ENCODE assay signal across 10 mouse cellular contexts in the genomic region with DNA sequence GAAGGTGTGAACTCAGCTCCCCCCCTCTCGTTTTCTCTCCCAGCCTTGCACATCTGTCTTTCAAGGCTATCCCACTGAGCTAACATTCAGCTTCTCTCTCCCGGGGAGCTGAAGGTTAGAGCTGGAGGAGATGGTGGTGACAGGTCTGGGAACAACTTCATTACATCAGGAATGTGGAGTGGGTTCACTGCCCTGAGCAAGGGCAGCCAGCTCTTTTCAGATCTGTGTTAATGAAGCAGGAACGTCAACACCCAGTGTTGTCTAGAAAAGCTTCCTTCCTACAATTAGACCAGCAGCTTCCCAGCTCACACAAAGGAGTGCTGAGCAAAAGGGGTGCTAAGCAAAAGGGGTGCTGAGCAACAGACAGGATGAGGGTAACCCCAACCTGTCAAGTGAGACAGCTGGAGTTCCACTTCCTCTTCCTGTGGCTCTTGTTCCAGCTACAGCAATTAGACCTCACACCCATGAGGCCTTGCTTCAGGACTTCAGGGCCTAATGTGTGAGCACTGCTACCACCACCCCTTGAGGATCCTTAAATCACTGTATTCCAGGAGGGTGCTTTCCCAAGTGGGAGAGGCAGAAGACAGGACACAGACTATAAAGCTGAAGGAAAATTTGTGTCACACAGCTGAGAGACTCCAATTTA. TPM values are rescaled to one million over a fixed set of nuclear protein-coding genes. Genes with fewer than 3 reads are reported as not detected.
DNase-seq lines count a peak whose midpoint lies in the region; ATAC-seq and TF ChIP-seq lines count a peak whose summit lies in the region.
"Had no signal": no experiment of that assay in that cellular context is flagged by ENCODE, and none has a peak within 500 bp of the region (broad histone marks: within the 10 kb centered on the region; RNA-seq: fewer than 3 reads in every experiment).

No protein-coding gene starts in this region.

- no peak overlapping the region for H3K9ac ChIP-seq in liver, postnatal 0 days (replicated peaks)
- no peak overlapping the region for H3K9ac ChIP-seq in forebrain, postnatal 0 days

- no peak for TF ChIP-seq CTCF in liver, postnatal 0 days (IDR thresholded peaks at IDR 0.05; ENCODE audit: low read depth)
- TF ChIP-seq CTCF in forebrain, postnatal 0 days (IDR thresholded peaks at IDR 0.05; ENCODE audit: low read depth) = no peak

- no peaks in the 10 kb centered on the region for H3K27me3 ChIP-seq in liver, postnatal 0 days (ENCODE audit: insufficient read depth, low read length)
- no peaks in the 10 kb centered on the region for H3K27me3 ChIP-seq in forebrain, postnatal 0 days (ENCODE audit: insufficient read depth, low read length)

- no peak overlapping the region for H3K4me3 ChIP-seq in liver, postnatal 0 days (ENCODE audit: low read depth, low read length)
- no peak overlapping the region for H3K4me3 ChIP-seq in forebrain, postnatal 0 days (ENCODE audit: low read depth, low read length)

- DNase-seq in liver, postnatal 0 days = no peak
- DNase-seq in liver = no peak
- DNase-seq in ZHBTc4 (ENCODE audit: low read depth, low spot score) = peak; percentile 83
- DNase-seq in forebrain, postnatal 0 days = no peak
- DNase-seq in thymus, postnatal 0 days (ENCODE audit: low spot score) = peak; percentile 73
- DNase-seq in right cerebral cortex, postnatal 14 days = no peak
- DNase-seq in lung, postnatal 14 days = no peak
- DNase-seq: adrenal gland, adult 2 months; cerebellum, postnatal 25 days; kidney, postnatal 36 days had no signal

- H3K27ac ChIP-seq in liver, postnatal 0 days (ENCODE audit: low read depth) = peak overlapping the region; percentile 6; the same call in 1 of the 2 replicates
- no peak overlapping the region for H3K27ac ChIP-seq in forebrain, postnatal 0 days (ENCODE audit: low read depth, low read length)

- WGBS in liver, postnatal 0 days (ENCODE audit: insufficient replicate concordance) = 23% methylated on average over 3 of the region's 3 CpGs
- 37% methylated on average over 3 of the region's 3 CpGs for WGBS in forebrain, postnatal 0 days

- H3K4me2 ChIP-seq in liver, postnatal 0 days (ENCODE audit: low read depth, low read length) = no peak overlapping the region
- no peak overlapping the region for H3K4me2 ChIP-seq in forebrain, postnatal 0 days (ENCODE audit: low read depth)

- ATAC-seq in liver, postnatal 0 days = no peak
- peak; percentile 20; the same call in 1 of the 2 replicates for ATAC-seq in forebrain, postnatal 0 days

- peaks cover 18% of the 10 kb centered on the region for H3K4me1 ChIP-seq in liver, postnatal 0 days (ENCODE audit: insufficient read depth)
- no peaks in the 10 kb centered on the region for H3K4me1 ChIP-seq in forebrain, postnatal 0 days (ENCODE audit: insufficient read depth)

- no peak for TF ChIP-seq EP300 in liver, postnatal 0 days (IDR thresholded peaks at IDR 0.05; ENCODE audit: low read depth)

- H3K36me3 ChIP-seq in liver, postnatal 0 days (replicated peaks; ENCODE audit: insufficient read depth, low read length) = no peaks in the 10 kb centered on the region
- no peaks in the 10 kb centered on the region for H3K36me3 ChIP-seq in forebrain, postnatal 0 days (ENCODE audit: insufficient read depth)

- H3K9me3 ChIP-seq in liver, postnatal 0 days (ENCODE audit: low read length) = no peaks in the 10 kb centered on the region
- H3K9me3 ChIP-seq in forebrain, postnatal 0 days (ENCODE audit: low read length) = no peaks in the 10 kb centered on the region

RNA-seq across cellular contexts. Expression of gene Rai14, which starts 52.3 kb away (rescaled TPM):
- 4.8 and 5.4 TPM in 2 replicates for polyA plus RNA-seq in liver, postnatal 0 days (2015; fragmentation: Nextera tagmentation; extraction: Ambion mirVana)
- 11.7 and 12.7 TPM in 2 replicates for total RNA-seq in forebrain, postnatal 0 days (2014; rRNA removed)
- 5.2 and 5.5 TPM in 2 replicates for polyA plus RNA-seq in forebrain, postnatal 0 days (2015; fragmentation: Nextera tagmentation; extraction: Ambion mirVana)
- polyA plus RNA-seq in thymus, postnatal 0 days (2015; fragmentation: Nextera tagmentation; extraction: Ambion mirVana) = 6.8 and 8.1 TPM in 2 replicates

Comparison
In these comparisons a context has a peak if more than half of its experiments do, and no peak if none do; other contexts are left out.
1. DNase-seq: peak in ZHBTc4 (single experiment) and thymus, postnatal 0 days (single experiment); none in liver, postnatal 0 days (single experiment), liver (single experiment), forebrain, postnatal 0 days (single experiment), right cerebral cortex, postnatal 14 days (single experiment) and lung, postnatal 14 days (single experiment).